Mouse (Mus musculus) G1E (cell line): ENCODE results near the gene Nacad.

Experiments used
- CTCF ChIP-seq: IDR thresholded peaks from 2 replicates; pipeline ENCODE4 v1.5.1; 2012; ENCODE audit warnings: low read depth, low read length, inconsistent platforms, mixed read lengths
- GATA1 ChIP-seq: IDR thresholded peaks from 2 replicates; pipeline ENCODE4 v1.6.1; 2012; ENCODE audit warnings: borderline replicate concordance, low read length, inconsistent platforms, mixed read lengths
- GATA2 ChIP-seq: IDR thresholded peaks from 2 replicates; pipeline ENCODE4 v1.6.1; 2012; ENCODE audit warnings: low read depth, low read length, inconsistent platforms, borderline replicate concordance
- POLR2AphosphoS5 ChIP-seq: IDR thresholded peaks from 2 replicates; pipeline ENCODE4 v1.6.1; 2012; ENCODE audit warnings: low read depth, low read length, inconsistent platforms; ENCODE audit not compliant: insufficient replicate concordance

DNA sequence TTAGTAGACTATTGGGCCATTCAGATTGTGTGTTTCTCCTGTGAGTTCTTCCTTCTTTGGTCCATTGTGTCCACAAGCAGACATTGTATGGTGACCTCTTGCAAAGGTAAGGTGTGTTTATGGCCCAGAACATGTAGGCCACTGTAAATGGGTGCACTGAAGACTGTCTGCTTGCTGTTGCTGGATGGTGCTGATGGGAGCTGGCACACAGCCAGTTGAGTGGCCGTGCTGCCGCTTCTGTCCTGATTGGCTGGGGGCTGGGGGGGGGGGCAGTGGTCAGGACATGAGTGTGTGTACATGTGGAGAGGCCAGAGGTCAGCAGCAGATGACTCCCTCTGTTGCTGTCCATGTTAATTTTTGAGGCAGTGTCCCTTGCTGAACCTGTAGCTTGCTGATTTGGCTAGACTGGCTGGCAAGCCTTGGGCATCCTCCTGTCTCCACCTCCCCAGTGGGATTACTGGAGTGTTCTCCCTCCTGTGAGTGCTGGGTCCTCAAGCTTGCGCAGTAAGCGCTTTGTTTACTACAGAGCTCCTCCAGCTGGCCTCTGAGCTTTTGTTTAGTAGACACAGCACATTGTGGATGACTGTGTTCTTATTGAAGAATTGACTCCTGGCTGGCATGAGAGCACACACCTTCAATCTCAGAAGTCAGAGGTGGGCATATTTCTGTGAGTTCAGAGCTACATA lies 25.6 kb downstream of the Nacad start:
- no peak for TF ChIP-seq CTCF
- TF ChIP-seq GATA2: no peak
- TF ChIP-seq POLR2AphosphoS5: no peak
- TF ChIP-seq GATA1: no peak
